Mouse (Mus musculus) inflammation-experienced regulatory T-cells, adult 6 months (primary cell): ENCODE results near the gene Cptp. TPM values are rescaled to one million over a fixed set of nuclear protein-coding genes. Genes with fewer than 3 reads are reported as not detected.

Source experiments
- ATAC-seq: one replicate; pipeline ENCODE4 v1.8.0; 2017
- polyA plus RNA-seq, 3 experiments: library from polyadenylated mRNA; unstranded; fragments of 100-300 nt; shearing (Covaris generic); gene quantifications; one replicate each; pipeline ENCODE4 v1.2.1; 2017

The Cptp gene
- polyA plus RNA-seq, 3 experiments from 2014 or later: 14.2 to 19.2 (median 19.1) TPM

GRCm38 (mm10) chr4:155841003-155841454, 28.2 kb downstream of the Cptp start:
- peak; percentile 90 for ATAC-seq

- ATAC-seq: peak; percentile 33
Observed at GRCm38 (mm10) chr4:155840076-155841002, 28.9 kb downstream of the Cptp start.

DNA sequence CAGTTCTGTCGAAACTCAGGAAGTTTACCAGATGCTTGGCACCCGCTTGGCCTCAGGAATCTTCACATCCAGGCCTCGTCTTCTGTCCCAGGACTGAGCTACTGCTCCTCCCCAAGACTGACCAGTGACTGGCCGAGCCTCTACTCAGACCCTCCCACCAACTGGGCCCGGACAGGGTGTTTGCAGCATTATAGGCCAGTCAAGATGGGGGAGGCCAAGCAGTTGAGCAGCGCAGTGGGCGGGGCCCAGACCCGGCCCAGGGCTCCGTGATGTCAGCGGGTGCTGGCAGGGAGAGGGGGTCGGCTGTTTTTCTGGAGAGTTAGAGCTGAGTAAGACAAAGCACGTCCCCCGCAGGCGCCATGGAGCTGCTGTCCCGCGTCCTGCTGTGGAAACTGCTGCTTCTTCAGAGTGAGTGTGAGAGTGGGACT, 29.7 kb downstream of the Cptp start, which contains the start of gene Mxra8:
Mxra8 (plus strand) TSS at position 198 of the 428 bp plus-strand sequence.
- no peak for ATAC-seq

DNA sequence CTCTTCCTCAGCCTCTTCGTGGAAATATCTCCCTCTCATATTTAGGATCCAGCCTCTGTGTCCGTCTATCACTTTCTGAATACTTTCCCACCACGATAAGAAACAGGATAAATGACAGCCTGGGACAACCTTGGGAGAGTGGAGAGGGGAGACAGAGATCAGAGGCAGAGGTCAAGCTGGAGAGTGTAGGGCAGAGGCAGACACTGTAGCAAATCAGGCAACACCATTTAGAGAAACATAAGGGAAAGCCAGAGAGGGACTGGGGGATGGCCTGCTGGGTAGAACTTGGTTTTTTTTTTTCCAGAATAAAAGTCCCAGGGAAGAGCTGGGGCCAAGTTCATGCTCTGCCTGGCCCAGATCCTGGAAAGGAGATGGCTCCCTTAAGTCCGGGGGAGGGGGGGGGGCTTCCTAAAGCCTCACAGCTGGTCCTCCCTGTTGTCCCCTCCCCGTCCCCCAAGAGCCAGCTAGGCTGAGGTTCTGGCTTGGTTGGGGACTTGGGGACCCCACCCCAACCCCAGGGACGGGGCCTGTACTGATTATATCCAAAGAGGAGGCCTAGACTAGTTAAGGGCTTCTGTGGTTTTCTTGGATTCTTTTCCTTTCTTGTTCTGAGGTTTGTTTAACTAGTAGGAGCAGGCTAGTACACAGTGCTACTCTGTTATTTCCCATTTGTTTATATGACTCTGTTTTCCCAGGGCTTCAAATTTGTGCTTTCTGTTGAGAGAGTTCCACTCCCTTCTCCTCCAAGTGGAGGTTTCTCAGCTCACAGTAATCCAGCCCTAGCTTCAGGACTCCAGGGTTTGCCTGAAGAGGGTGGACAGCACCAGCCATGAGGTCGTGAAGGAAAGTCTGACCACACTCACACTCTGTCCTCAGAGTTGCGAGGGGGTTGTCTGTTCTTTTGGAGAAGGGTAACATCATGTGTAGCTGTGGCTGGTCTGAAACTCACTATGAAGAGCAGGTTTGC, 30.8 kb downstream of the Cptp start:
- no peak for ATAC-seq

GRCm38 (mm10) chr4:155837404-155838010, 31.7 kb downstream of the Cptp start:
- ATAC-seq: no peak

- peak; percentile 53 for ATAC-seq
Observed at GRCm38 (mm10) chr4:155833836-155834235, 35.4 kb downstream of the Cptp start.

DNA sequence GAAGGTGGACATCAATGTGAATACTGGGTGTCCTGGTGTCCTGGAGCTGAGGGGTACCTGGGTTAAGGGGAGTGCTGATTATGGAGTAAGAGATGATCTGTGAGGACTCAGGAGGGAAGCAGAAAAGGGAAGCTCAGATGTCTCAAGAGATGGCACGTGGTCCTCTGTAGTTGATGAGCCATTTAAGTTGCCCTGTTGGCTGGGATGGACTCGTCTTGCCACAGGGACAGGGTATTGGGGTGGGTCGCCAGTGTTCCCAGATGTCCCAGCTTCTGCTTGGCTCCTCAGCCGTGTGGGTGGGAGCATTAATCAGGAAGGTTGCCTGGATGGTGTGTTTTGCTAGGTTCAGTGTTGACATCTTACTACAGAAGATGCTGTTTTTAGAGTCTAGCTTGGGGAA, 36.0 kb downstream of the Cptp start:
- no peak for ATAC-seq

GRCm38 (mm10) chr4:155832321-155832720, 36.9 kb downstream of the Cptp start:
- ATAC-seq: no peak

- ATAC-seq: peak; percentile 17
Observed at GRCm38 (mm10) chr4:155831831-155832230, 37.4 kb downstream of the Cptp start.

GRCm38 (mm10) chr4:155831205-155831766, 38.0 kb downstream of the Cptp start, which contains the start of gene Aurkaip1:
Gene Aurkaip1 (plus strand): TSS chr4:155831272.
- ATAC-seq: peak; percentile 84

- no peak for ATAC-seq
Observed at GRCm38 (mm10) chr4:155830596-155830995, 38.6 kb downstream of the Cptp start.

GRCm38 (mm10) chr4:155829866-155830265, 39.4 kb downstream of the Cptp start:
- no peak for ATAC-seq

DNA sequence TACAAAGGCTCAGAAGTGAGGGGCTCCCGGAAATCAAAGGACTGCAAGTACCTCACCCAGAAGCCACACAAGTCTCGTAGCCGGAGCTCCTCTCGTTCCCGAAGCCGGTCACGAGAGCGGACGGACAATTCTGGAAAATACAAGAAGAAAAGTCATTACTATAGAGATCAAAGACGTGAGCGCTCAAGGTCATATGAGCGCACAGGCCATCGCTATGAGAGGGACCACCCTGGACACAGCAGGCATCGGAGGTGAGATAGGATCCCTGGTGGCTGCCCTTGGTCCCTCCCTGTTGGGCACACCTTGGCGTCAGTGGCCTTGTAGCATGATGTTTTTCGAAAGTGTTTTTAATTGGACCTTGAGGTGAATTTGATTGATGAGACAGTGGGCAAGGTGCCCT, 45.8 kb downstream of the Cptp start:
- no peak for ATAC-seq

DNA sequence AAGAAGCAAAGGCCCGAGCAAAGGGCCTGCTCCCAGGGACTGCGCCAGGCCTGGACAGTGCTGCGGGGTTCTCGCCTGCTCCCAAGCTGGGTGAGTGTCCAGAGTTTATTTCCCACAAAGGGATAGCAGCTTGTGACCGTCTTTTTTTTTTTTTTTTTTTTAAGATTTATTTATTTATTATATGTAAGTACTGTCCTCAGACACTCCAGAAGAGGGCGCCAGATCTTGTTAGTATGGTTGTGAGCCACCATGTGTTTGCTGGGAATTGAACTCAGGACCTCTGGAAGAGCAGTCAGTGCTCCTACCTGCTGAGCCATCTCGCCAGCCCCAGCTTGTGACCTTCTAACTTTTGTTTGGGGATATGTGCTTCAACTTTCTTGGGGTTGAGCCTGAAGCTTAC, 48.2 kb downstream of the Cptp start:
- no peak for ATAC-seq

DNA sequence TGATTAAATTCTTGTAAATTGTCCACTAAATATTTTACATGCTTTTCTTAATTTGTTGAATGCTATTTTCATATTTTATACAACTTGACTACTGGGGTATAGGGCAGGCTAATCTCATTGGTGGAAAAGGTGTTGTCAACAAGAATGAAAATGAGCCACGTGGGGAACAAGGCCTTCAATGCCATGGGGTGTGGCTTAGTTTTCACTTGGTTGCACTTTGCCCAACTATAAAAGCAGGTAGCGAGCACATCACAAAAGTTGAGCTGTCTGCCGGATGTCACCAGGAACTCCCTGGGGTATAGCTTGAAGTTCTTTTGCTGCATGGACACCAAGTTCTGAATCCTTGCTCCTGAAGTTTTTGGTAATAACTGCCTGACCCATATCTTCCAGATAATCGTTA, 51.7 kb downstream of the Cptp start:
- no peak for ATAC-seq

Other genes starting within 250 kb of the Cptp start
- gene Cdk11b, start 244.6 kb downstream of the Cptp start, polyA plus RNA-seq: 100 to 1,000 TPM in 2 of 3 experiments, 10 to 100 TPM in 1; 75.2 to 139 (median 116) TPM
- gene Gm10563, start 224.0 kb downstream of the Cptp start, polyA plus RNA-seq: 1 to 10 TPM in 1 of 3 experiments, not detected in 2; 1.7 TPM
- not detected for gene Mmp23, start 216.1 kb downstream of the Cptp start, polyA plus RNA-seq
- 1 to 10 TPM; 3.1 to 5.2 (median 3.9) TPM for gene Mib2, start 200.2 kb downstream of the Cptp start, polyA plus RNA-seq
- 1 to 10 TPM in 1 of 3 experiments, under 1 TPM in 2; 0.16 to 1.6 (median 0.96) TPM for gene Fndc10, start 175.1 kb downstream of the Cptp start, polyA plus RNA-seq
- 100 to 1,000 TPM; 145 to 170 (median 154) TPM for gene Ssu72, start 164.6 kb downstream of the Cptp start, polyA plus RNA-seq
- gene Tmem240, start 134.6 kb downstream of the Cptp start, polyA plus RNA-seq: under 1 TPM; 0.13 to 0.16 (median 0.13) TPM
- 10 to 100 TPM in 2 of 3 experiments, 1 to 10 TPM in 1; 9.8 to 27.2 (median 21.7) TPM for gene Atad3a, start 108.3 kb downstream of the Cptp start, polyA plus RNA-seq
- gene Vwa1, start 94.7 kb downstream of the Cptp start, polyA plus RNA-seq: under 1 TPM in 1 of 3 experiments, not detected in 2; 0.09 TPM
- gene Tmem88b, start 83.6 kb downstream of the Cptp start, polyA plus RNA-seq: not detected
- not detected for gene Ankrd65, start 79.0 kb downstream of the Cptp start, polyA plus RNA-seq
- gene Mrpl20, start 66.6 kb downstream of the Cptp start, polyA plus RNA-seq: 100 to 1,000 TPM; 105 to 200 (median 117) TPM
- gene Ccnl2, start 57.0 kb downstream of the Cptp start, polyA plus RNA-seq: 100 to 1,000 TPM in 2 of 3 experiments, 10 to 100 TPM in 1; 83.8 to 128 (median 117) TPM
- gene Aurkaip1, start 38.2 kb downstream of the Cptp start, polyA plus RNA-seq: 100 to 1,000 TPM; 206 to 219 (median 211) TPM
- 10 to 100 TPM in 2 of 3 experiments, under 1 TPM in 1; 0.69 to 18.3 (median 16.4) TPM for gene Mxra8, start 29.8 kb downstream of the Cptp start, polyA plus RNA-seq
- 1 to 10 TPM; 2.0 to 3.8 (median 3.5) TPM for gene Dvl1, start 22.0 kb downstream of the Cptp start, polyA plus RNA-seq
- gene Tas1r3, start 6.1 kb downstream of the Cptp start, polyA plus RNA-seq: under 1 TPM; 0.16 to 0.40 (median 0.30) TPM
- gene Ints11, start 106 bp upstream of the Cptp start, polyA plus RNA-seq: 10 to 100 TPM; 81.9 to 88.2 (median 86.6) TPM
- gene Pusl1, start 22.3 kb upstream of the Cptp start, polyA plus RNA-seq: 10 to 100 TPM; 14.1 to 20.3 (median 15.8) TPM
- gene Acap3, start 22.4 kb upstream of the Cptp start, polyA plus RNA-seq: 1 to 10 TPM; 4.0 to 9.1 (median 5.8) TPM
- gene Ube2j2, start 74.4 kb upstream of the Cptp start, polyA plus RNA-seq: 10 to 100 TPM; 19.3 to 30.8 (median 29.6) TPM
- 1 to 10 TPM; 3.0 to 6.9 (median 5.6) TPM for gene C1qtnf12, start 92.9 kb upstream of the Cptp start, polyA plus RNA-seq
- gene B3galt6, start 123.2 kb upstream of the Cptp start, polyA plus RNA-seq: 1 to 10 TPM in 1 of 3 experiments, under 1 TPM in 2; 0.63 to 1.0 (median 0.90) TPM
- 100 to 1,000 TPM; 489 to 506 (median 496) TPM for gene Sdf4, start 123.4 kb upstream of the Cptp start, polyA plus RNA-seq
- 100 to 1,000 TPM; 682 to 810 (median 720) TPM for gene Tnfrsf4, start 144.4 kb upstream of the Cptp start, polyA plus RNA-seq
- gene Tnfrsf18, start 156.7 kb upstream of the Cptp start, polyA plus RNA-seq: 100 to 1,000 TPM; 603 to 779 (median 637) TPM
- gene Ttll10, start 190.0 kb upstream of the Cptp start, polyA plus RNA-seq: 1 to 10 TPM in 1 of 3 experiments, under 1 TPM in 2; 0.26 to 1.1 (median 0.55) TPM
- gene 9430015G10Rik, start 240.5 kb upstream of the Cptp start, polyA plus RNA-seq: 10 to 100 TPM in 2 of 3 experiments, 1 to 10 TPM in 1; 8.6 to 32.7 (median 20.0) TPM